Mouse (Mus musculus) stomach, postnatal 0 days (tissue): ENCODE measurements at regions not wholly inside any gene's neighbourhood (a gene's known extent, or its start where the extent isn't known, plus 50 kb on each side); places are given as distances from the start of the nearest gene placed in this dataset.

ENCODE experiments used
- CTCF ChIP-seq: IDR thresholded peaks from 2 replicates; pipeline ENCODE4 v1.5.1; 2016; ENCODE audit warnings: antibody characterized with exemption, low read depth, mild to moderate bottlenecking, moderate library complexity
- EP300 ChIP-seq: optimal IDR thresholded peaks from 2 replicates; pipeline ENCODE3; 2016; ENCODE audit warnings: antibody characterized with exemption

DNA sequence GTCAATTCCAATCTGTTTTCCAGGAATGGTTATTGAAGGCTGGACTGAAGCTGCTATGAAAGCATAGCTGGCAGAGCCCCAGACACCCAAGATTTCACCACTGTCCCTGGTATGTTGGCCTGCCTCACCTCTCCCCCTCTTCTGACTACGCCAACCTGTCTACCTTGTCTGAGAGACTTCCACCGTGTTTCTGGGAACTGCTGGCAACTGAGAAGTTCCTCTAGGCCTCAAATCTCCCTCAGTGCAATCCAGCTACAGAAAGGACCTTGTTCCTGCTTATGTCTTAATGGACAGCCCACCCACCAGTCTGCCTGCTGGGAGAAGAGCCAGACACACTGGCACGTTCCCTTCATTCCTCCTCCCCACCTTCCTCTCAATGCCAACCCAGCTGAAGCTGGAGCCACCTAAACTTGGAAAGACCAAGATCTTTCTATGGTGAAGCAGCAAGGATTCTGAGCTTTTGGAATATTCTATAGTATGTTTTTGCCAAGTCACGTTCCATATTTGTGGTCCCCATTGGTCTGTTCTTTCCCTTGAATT lies 520.1 kb upstream of the Tnp1 start:
- TF ChIP-seq CTCF (no peak), EP300 (no peak)
